Mouse (Mus musculus): ENCODE results near the gene Rbsn.

Gene Rbsn

GRCm38 (mm10) chr6:92214773-92215449, at the start of gene Rbsn:
Gene Rbsn (minus strand): TSS chr6:92214925.
- peak; percentile 93 to 96 for DNase-seq (ENCODE audit: inconsistent age in 2 of 2, low spot score in 1 of 2)

- no peak for DNase-seq (ENCODE audit: inconsistent age in 2 of 2, low spot score in 1 of 2)
Observed at GRCm38 (mm10) chr6:92261162-92261843, 46.6 kb upstream of the Rbsn start.

- no peak for DNase-seq (ENCODE audit: inconsistent age in 2 of 2, low spot score in 1 of 2)
Observed at GRCm38 (mm10) chr6:92255346-92255745, 40.6 kb upstream of the Rbsn start.

- no peak for DNase-seq (ENCODE audit: inconsistent age in 2 of 2, low spot score in 1 of 2)
Observed at GRCm38 (mm10) chr6:92253253-92253870, 38.6 kb upstream of the Rbsn start.

GRCm38 (mm10) chr6:92247215-92247919, 32.6 kb upstream of the Rbsn start:
- no peak for DNase-seq (ENCODE audit: inconsistent age in 2 of 2, low spot score in 1 of 2)

- DNase-seq (ENCODE audit: inconsistent age in 2 of 2, low spot score in 1 of 2): no peak
Observed at GRCm38 (mm10) chr6:92246335-92246734, 31.6 kb upstream of the Rbsn start.

GRCm38 (mm10) chr6:92244591-92244990, 29.9 kb upstream of the Rbsn start, which contains the start of gene Trh:
Gene Trh (minus strand): TSS chr6:92244650.
- no peak for DNase-seq (ENCODE audit: inconsistent age in 2 of 2, low spot score in 1 of 2)

DNA sequence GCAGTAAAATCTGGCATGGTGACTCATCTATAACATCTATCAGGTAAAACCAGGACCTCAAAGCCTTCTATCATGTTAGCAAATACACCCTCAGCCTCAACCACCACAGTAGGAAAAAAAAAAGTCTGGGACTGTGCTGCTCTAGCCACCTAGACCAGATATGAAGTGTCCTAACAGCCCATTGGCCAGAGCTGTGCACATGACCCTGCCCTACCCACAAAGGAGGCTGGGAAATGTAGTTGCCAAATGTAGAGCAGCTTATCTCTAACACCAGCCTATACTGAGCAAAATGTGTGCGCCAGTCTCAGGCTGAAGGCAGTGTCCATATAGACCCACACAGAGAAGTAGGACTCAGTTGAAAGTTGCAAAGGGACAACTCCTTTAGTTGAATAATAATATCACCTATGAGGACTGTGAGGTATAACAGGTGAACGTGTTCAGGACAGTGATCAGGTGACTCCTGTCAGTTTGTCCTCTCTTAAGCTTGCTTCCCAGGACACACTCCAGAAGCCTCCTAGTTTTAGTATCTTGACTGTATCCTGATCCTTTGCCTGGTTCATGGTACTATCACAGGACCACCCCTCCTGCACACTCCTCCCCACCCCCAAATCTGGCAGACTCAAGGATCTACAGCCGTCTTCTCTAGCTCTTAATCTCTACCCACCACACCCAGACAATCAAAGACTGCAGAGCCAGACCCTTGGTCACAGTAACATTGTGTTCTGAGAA, 26.6 kb upstream of the Rbsn start:
- DNase-seq (ENCODE audit: inconsistent age in 2 of 2, low spot score in 1 of 2): peak; percentile 27 to 72

GRCm38 (mm10) chr6:92235036-92235435, 20.3 kb upstream of the Rbsn start:
- no peak for DNase-seq (ENCODE audit: inconsistent age in 2 of 2, low spot score in 1 of 2)

- DNase-seq (ENCODE audit: inconsistent age in 2 of 2, low spot score in 1 of 2): no peak
Observed at GRCm38 (mm10) chr6:92231762-92232161, 17.0 kb upstream of the Rbsn start.

- DNase-seq (ENCODE audit: inconsistent age in 2 of 2, low spot score in 1 of 2): peak; percentile 11 to 56
Observed at GRCm38 (mm10) chr6:92231356-92231755, 16.6 kb upstream of the Rbsn start.

DNA sequence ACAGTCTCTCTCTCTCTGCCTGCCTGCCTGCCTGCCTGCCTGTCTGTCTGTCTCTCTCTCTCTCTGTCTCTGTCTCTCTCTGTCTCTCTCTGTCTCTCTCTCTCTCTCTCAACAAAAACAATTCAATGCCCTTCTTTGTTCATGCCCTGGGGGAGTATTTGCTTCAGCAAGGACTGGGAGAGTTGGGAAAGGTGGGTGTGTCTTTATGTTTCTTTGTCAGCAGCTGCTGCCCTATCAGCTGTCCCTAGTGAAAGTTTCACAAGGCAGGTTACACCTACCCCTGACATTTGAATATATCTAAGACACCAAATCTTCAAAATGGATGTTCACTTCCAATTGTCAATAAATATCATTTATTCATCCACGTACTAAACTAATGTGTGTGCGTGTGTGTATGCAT, 14.9 kb upstream of the Rbsn start:
- no peak for DNase-seq (ENCODE audit: inconsistent age in 2 of 2, low spot score in 1 of 2)

DNA sequence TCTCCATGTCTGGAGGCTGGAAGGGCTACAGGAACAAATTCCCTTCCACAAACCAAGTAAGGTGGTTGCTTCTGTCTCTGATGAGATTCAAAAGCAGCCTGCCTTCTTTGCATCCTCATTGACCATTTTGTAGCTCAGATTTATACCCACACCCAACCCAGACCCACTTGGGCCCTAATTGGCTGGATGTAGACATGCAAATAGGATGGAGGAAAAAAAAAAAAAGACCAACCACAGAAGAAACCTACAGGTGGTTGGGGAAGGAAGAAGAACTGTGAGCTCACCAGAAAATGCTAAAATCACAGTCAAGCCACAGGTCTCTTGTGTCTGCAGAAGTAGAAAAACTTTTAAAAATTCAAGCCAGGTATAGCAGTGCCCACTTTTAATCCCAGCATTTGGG, 14.4 kb upstream of the Rbsn start:
- no peak for DNase-seq (ENCODE audit: inconsistent age in 2 of 2, low spot score in 1 of 2)

DNA sequence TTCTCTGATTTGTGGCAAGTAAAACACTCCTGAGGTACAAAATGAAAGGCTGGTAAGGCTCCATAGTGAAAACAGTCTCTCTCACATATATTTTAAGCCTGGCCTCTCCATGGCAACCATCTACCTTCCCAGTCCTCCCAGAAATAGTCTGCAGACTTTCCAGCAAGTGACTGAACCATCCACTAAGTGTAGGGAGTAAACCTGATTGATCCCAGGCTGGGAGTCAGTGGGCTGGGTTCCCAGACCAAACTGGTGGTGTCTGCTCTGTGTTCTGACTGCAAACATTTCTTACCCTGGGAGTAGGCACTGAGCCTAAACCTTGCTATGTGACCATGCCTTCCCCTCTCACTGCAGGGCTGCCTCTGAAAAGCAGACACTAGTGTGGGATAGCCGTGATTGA, 10.3 kb upstream of the Rbsn start:
- no peak for DNase-seq (ENCODE audit: inconsistent age in 2 of 2, low spot score in 1 of 2)

DNA sequence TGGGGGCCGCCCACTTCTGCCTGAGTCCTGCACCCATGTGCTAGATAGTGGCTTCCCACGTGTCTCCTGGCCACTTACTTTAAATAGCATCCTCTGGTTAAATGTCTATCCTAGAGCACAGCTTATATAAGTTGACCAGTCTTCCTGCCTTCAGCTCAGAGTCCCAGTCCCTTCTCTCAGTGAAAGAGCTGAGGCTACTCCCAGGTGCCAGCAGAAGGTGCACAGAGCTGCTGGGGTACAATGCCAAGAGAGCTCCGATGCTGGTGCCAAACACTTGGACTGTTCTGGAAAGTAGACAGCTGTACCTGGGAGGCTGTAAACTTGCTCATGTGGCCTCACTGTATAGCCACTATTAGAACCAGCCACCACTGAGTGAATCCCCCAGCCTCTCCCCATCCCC, 7.3 kb upstream of the Rbsn start:
- DNase-seq (ENCODE audit: inconsistent age in 2 of 2, low spot score in 1 of 2): no peak

DNA sequence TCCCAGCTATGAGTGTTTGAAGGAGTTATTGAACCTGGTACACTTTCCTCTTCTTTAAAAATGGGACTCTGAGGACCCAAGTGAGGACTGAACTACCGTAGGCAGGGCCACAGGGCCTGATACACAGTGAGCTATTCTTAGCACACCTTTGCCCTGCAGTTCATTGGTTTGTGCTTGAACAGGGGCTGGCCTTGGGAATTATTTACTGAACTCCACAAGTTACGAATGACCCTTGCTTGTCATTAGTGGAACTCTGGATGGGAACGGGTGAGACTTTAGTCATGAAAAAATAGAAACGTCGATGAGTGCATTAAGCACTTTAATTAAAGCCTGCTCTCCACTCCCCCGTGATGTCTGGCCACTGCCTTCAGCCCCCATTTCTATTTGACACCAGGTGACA, 6.9 kb upstream of the Rbsn start:
- no peak for DNase-seq (ENCODE audit: inconsistent age in 2 of 2, low spot score in 1 of 2)

GRCm38 (mm10) chr6:92219445-92219844, 4.7 kb upstream of the Rbsn start:
- peak; percentile 19 to 76 for DNase-seq (ENCODE audit: inconsistent age in 2 of 2, low spot score in 1 of 2)

DNA sequence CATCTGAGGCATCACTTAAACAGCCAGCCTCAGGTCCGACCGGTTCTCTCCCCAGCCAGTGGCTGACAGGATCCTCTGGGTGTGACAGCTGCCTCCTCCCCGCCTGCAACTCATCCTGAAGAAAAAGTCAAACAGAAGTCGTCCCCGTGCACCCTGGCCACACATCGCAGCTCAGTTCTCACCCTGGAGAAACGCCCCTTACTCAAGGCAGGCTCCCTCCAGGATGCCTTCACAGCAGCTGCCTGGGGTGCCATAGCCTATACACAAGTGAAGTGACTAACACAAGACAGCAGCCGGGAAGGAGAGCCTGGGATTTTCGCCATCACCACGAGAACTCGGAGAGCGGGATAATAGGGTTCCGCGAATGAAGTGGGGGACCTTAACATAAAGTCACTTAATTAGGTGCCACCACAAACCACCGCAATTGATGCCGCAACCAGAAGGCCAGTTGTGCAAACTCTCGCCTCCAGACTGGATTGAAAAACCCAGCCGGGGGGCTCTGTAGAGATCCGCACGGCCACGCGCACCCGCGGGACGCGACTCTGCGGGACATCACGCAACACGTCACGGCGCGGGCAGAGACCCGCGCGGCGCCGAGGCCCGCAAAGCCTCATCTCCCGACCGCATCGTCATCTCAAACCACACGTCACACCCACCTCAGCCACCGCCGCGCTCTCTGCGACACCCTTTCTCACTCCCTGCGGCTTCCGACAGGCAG, 511 bp downstream of the Rbsn start:
- DNase-seq (ENCODE audit: inconsistent age in 2 of 2, low spot score in 1 of 2): peak in 1 of 2 experiments; percentile 16

GRCm38 (mm10) chr6:92199414-92199813, 15.3 kb downstream of the Rbsn start:
- DNase-seq (ENCODE audit: inconsistent age in 2 of 2, low spot score in 1 of 2): no peak

GRCm38 (mm10) chr6:92184178-92184577, 30.5 kb downstream of the Rbsn start:
- DNase-seq (ENCODE audit: inconsistent age in 2 of 2, low spot score in 1 of 2): peak in 1 of 2 experiments; percentile 8

Data from adrenal gland, adult (tissue).